ENCODE assay signal across 8 mouse cellular contexts in the genomic region with DNA sequence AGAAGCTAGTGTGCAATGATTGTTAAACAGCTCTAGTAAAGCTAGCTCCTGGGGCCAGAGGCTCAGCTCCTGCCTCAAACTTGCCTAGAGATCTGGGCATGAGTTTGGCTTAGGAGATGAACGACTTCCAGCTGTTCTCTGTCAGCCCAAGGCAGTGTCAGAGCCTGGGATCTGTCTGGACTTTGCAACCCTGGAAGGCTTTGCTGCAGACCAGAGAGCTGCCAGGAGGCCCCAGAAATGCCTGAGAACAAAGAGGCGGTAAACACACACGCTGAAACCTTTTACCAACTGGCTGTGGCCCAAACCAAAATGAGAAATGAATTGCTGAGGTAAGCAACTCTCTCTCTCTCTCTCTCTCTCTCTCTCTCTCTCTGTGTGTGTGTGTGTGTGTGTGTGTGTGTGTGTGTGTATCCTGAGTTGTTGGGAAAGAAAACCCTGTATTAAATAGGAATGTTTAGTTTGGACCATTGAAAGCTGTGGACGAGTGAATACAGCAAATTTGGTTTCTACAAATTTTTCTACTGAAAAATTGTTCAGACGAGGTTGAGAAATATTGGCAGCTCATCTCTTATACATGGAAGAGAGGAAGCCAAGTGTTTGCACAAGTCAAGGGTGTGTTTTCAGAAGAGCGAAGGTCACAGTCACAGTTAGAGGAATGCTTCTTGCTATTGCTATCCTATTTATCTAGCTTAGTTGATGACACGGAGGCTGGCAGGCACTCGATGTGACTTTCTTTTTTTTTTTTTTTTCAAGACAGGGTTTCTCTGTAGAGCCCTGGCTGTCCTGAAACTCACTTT.
DNase-seq lines count a peak whose midpoint lies in the region; TF ChIP-seq lines count a peak whose summit lies in the region.

No protein-coding gene starts in this region.

- peaks cover 6% of the 10 kb centered on the region for H3K4me1 ChIP-seq in heart, adult 2 months (ENCODE audit: control insufficient read depth, insufficient read depth, low read length)
- H3K4me1 ChIP-seq in kidney, adult 2 months (ENCODE audit: control insufficient read depth, insufficient read depth, low read length), result 0 out of 2 replicates have a peak, but pooled peaks cover 5% of the 10 kb centered on the region

- TF ChIP-seq EP300 in heart, adult 2 months (IDR thresholded peaks at IDR 0.05; ENCODE audit: insufficient read depth, low read depth, low read length), result peak; percentile 56; the same call in 1 of the 2 replicates

- H3K9ac ChIP-seq in heart, adult 2 months (ENCODE audit: low read depth, low read length), result no peak overlapping the region

- no peaks in the 10 kb centered on the region for H3K36me3 ChIP-seq in heart, adult 2 months (ENCODE audit: control insufficient read depth, insufficient read depth, low read length)
- no peaks in the 10 kb centered on the region for H3K36me3 ChIP-seq in kidney, adult 2 months (ENCODE audit: control insufficient read depth, insufficient read depth, low read length)

- H3K27me3 ChIP-seq in heart, adult 2 months (ENCODE audit: control insufficient read depth, insufficient read depth, low read length), result no peaks in the 10 kb centered on the region
- no peaks in the 10 kb centered on the region for H3K27me3 ChIP-seq in kidney, adult 2 months (replicated peaks; ENCODE audit: control insufficient read depth, insufficient read depth, low read length)

- TF ChIP-seq POLR2A in heart, adult 2 months (IDR thresholded peaks at IDR 0.05; ENCODE audit: insufficient read depth, low read depth, low read length), result no peak
- no peak for TF ChIP-seq POLR2A in kidney, adult 2 months (IDR thresholded peaks at IDR 0.05; ENCODE audit: low read depth, low read length)

- peak overlapping the region; percentile 43 for H3K27ac ChIP-seq in heart, adult 2 months
- H3K27ac ChIP-seq in kidney, adult 2 months (ENCODE audit: insufficient read depth, low read depth, low read length), result peak overlapping the region; percentile 43; the same call in 1 of the 2 replicates

- H3K4me3 ChIP-seq in heart, adult 2 months, result no peak overlapping the region
- no peak overlapping the region for H3K4me3 ChIP-seq in kidney, adult 2 months (ENCODE audit: insufficient read depth, low read depth, low read length)

- peak; percentile 66 to 73 for DNase-seq in urinary bladder, postnatal 4 days (ENCODE audit: low spot score in 2 of 2)
- DNase-seq in urinary bladder, postnatal 10 days (ENCODE audit: low spot score), result no peak
- DNase-seq in heart, adult 2 months, result peak; percentile 61 to 75
- DNase-seq in kidney, adult 2 months, result peak; percentile 90
- DNase-seq in lung, postnatal 10 days, result peak; percentile 82
- no peak for DNase-seq in T-cell, adult 2 months (ENCODE audit: low spot score)
- DNase-seq in spleen, postnatal 14 days (ENCODE audit: low spot score in 2 of 2), result no peak
- DNase-seq in B cell, adult 2 months, result no peak

- WGBS in heart, adult 2 months, result 28% methylated on average over 8 of the region's 8 CpGs
- WGBS in kidney, adult 2 months, result 32% methylated on average over 8 of the region's 8 CpGs

- intact Hi-C loops in heart, adult 2 months (cut with DNase I), result no loop called here

- no peaks in the 10 kb centered on the region for H3K79me2 ChIP-seq in heart, adult 2 months (replicated peaks; ENCODE audit: control insufficient read depth, insufficient read depth, low read length)

- TF ChIP-seq CTCF in heart, adult 2 months (IDR thresholded peaks at IDR 0.05), result no peak
- no peak for TF ChIP-seq CTCF in kidney, adult 2 months (conservative IDR thresholded peaks at IDR 0.05; ENCODE audit: insufficient read depth, insufficient read length, low read depth, low read length)

Comparison
In these comparisons a context has a peak if more than half of its experiments do, and no peak if none do; other contexts are left out.
1. DNase-seq: peak in urinary bladder, postnatal 4 days (2 of 2), heart, adult 2 months (2 of 2), kidney, adult 2 months (single experiment) and lung, postnatal 10 days (single experiment); none in urinary bladder, postnatal 10 days (single experiment), T-cell, adult 2 months (single experiment), spleen, postnatal 14 days (0 of 2) and B cell, adult 2 months (0 of 2).